23 mouse cellular contexts compared by ENCODE assay signal in the genomic region with DNA sequence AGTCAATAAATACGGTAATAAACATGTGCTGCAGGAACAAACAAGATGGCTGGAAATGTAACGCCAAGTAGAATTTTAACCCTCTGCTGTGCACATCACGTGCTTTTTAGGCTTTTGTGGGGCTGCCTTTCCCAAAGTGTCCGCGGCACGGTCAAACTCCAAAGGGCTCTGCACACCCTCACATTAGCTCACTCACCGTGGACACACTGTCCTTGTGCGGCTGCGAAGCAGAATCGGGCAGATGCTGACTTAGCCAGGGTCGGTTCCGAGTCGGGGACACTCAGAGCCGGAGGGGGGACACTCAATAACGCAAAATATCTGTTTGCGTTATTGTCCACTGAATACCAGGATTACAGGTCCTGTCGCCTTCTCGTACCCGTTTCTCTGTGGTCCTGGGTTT.
DNase-seq lines count a peak whose midpoint lies in the region; ATAC-seq lines count a peak whose summit lies in the region.
"Had no signal": no experiment of that assay in that cellular context is flagged by ENCODE, and none has a peak within 500 bp of the region (broad histone marks: within the 10 kb centered on the region; RNA-seq: fewer than 3 reads in every experiment).

No protein-coding gene starts in this region.

- ATAC-seq in kidney, embryonic 14.5 days (ENCODE audit: low FRiP score, low TSS enrichment), result no peak
- ATAC-seq: CD4-positive, CD25-positive, alpha-beta regulatory T cell, adult 4 months; forebrain, embryonic 15.5 days; liver, embryonic 12.5 days had no signal

- DNase-seq in heart, adult 11 months, result peak; percentile 70
- DNase-seq in heart, postnatal 36 days, result no peak
- peak; percentile 4 to 49 for DNase-seq in kidney, postnatal 36 days
- peak; percentile 66 for DNase-seq in adrenal gland, adult 2 months
- DNase-seq in testis, postnatal 10 days (ENCODE audit: low spot score), result peak; percentile 46
- DNase-seq in left cerebral cortex, adult 9 months (ENCODE audit: low spot score in 2 of 2), result no peak
- DNase-seq: cerebellum, adult 11-12 months; cerebellum, postnatal 10 days; gastrocnemius, postnatal 14 days; heart, adult 18-20 months; heart, postnatal 10 days; lung, adult 18-20 months; lung, postnatal 10 days; right cerebral cortex, adult 18-20 months had no signal

- no peak overlapping the region for H3K4me3 ChIP-seq in kidney, embryonic 14.5 days (ENCODE audit: low read length)
- H3K4me3 ChIP-seq: embryonic facial prominence, embryonic 10.5 days; forebrain, embryonic 15.5 days; heart, embryonic 12.5 days; limb, embryonic 13.5 days; liver, embryonic 12.5 days; midbrain, embryonic 12.5 days had no signal

- no peaks in the 10 kb centered on the region for H3K9me3 ChIP-seq in kidney, embryonic 14.5 days (ENCODE audit: control insufficient read depth, low read length)
- H3K9me3 ChIP-seq: embryonic facial prominence, embryonic 10.5 days; forebrain, embryonic 15.5 days; heart, embryonic 12.5 days; limb, embryonic 13.5 days; liver, embryonic 12.5 days; midbrain, embryonic 12.5 days had no signal

- H3K27me3 ChIP-seq in kidney, embryonic 14.5 days (ENCODE audit: control insufficient read depth, insufficient read depth, low read length), result no peaks in the 10 kb centered on the region
- H3K27me3 ChIP-seq: forebrain, embryonic 15.5 days; heart, embryonic 12.5 days; limb, embryonic 13.5 days; liver, embryonic 12.5 days; midbrain, embryonic 12.5 days had no signal

- H3K9ac ChIP-seq in kidney, embryonic 14.5 days (ENCODE audit: low read depth, low read length), result no peak overlapping the region
- H3K9ac ChIP-seq: forebrain, embryonic 15.5 days; heart, embryonic 12.5 days; limb, embryonic 13.5 days; liver, embryonic 12.5 days; midbrain, embryonic 12.5 days had no signal

- intact Hi-C loops in heart, postnatal 36 days (cut with DNase I), result no loop called here

- H3K4me1 ChIP-seq in kidney, embryonic 14.5 days (ENCODE audit: control insufficient read depth, insufficient read depth, low read length), result no peaks in the 10 kb centered on the region
- H3K4me1 ChIP-seq: heart, embryonic 12.5 days; liver, embryonic 12.5 days had no signal

- no peak overlapping the region for H3K4me2 ChIP-seq in kidney, embryonic 14.5 days (replicated peaks; ENCODE audit: low read depth, low read length)
- H3K4me2 ChIP-seq: forebrain, embryonic 15.5 days; heart, embryonic 12.5 days; limb, embryonic 13.5 days; liver, embryonic 12.5 days; midbrain, embryonic 12.5 days had no signal

- 94% methylated on average over 19 of the region's 19 CpGs for WGBS in kidney, embryonic 14.5 days

- H3K27ac ChIP-seq in kidney, embryonic 14.5 days (ENCODE audit: low read depth, low read length), result no peak overlapping the region
- H3K27ac ChIP-seq: embryonic facial prominence, embryonic 10.5 days; forebrain, embryonic 15.5 days; kidney, postnatal 0 days; limb, embryonic 13.5 days; liver, embryonic 12.5 days; midbrain, embryonic 12.5 days had no signal

- H3K36me3 ChIP-seq in kidney, embryonic 14.5 days (ENCODE audit: control insufficient read depth, insufficient read depth, low read length), result no peaks in the 10 kb centered on the region
- H3K36me3 ChIP-seq: embryonic facial prominence, embryonic 10.5 days; forebrain, embryonic 15.5 days; heart, embryonic 12.5 days; limb, embryonic 13.5 days; liver, embryonic 12.5 days; midbrain, embryonic 12.5 days had no signal

Comparison
In these comparisons a context has a peak if more than half of its experiments do, and no peak if none do; other contexts are left out.
1. DNase-seq: peak in heart, adult 11 months (single experiment), kidney, postnatal 36 days (2 of 2), adrenal gland, adult 2 months (single experiment) and testis, postnatal 10 days (single experiment); none in heart, postnatal 36 days (0 of 2) and left cerebral cortex, adult 9 months (0 of 2).